8 mouse cellular contexts compared by ENCODE assay signal in genomic region chr13:101719312-101719870, GRCm38 (mm10). TPM values are rescaled to one million over a fixed set of nuclear protein-coding genes. Genes with fewer than 3 reads are reported as not detected.
DNase-seq lines count a peak whose midpoint lies in the region; ATAC-seq and TF ChIP-seq lines count a peak whose summit lies in the region.

No protein-coding gene starts in this region.

- no peaks in the 10 kb centered on the region for H3K9me3 ChIP-seq in erythroblast, embryonic 14.5 days (ENCODE audit: control insufficient read depth, low read length)
- H3K9me3 ChIP-seq in heart, embryonic 12.5 days (replicated peaks), result no peaks in the 10 kb centered on the region
- H3K9me3 ChIP-seq in kidney, embryonic 16.5 days (ENCODE audit: low read length), result no peaks in the 10 kb centered on the region
- no peaks in the 10 kb centered on the region for H3K9me3 ChIP-seq in liver, embryonic 13.5 days (replicated peaks)
- H3K9me3 ChIP-seq in neural tube, embryonic 11.5 days (ENCODE audit: control insufficient read depth, low read length), result no peaks in the 10 kb centered on the region
- no peaks in the 10 kb centered on the region for H3K9me3 ChIP-seq in stomach, postnatal 0 days (ENCODE audit: control insufficient read depth, low read length)

- H3K27ac ChIP-seq in heart, embryonic 12.5 days (ENCODE audit: poor library complexity, severe bottlenecking), result no peak overlapping the region
- H3K27ac ChIP-seq in kidney, embryonic 16.5 days (ENCODE audit: low read length), result peak overlapping the region; percentile 57
- H3K27ac ChIP-seq in liver, embryonic 13.5 days, result no peak overlapping the region; the same call in 1 of the 2 replicates
- H3K27ac ChIP-seq in neural tube, embryonic 11.5 days (ENCODE audit: low read depth, low read length), result no peak overlapping the region
- H3K27ac ChIP-seq in stomach, postnatal 0 days (replicated peaks), result peak overlapping the region; percentile 85

- no peak for ATAC-seq in heart, embryonic 12.5 days (ENCODE audit: insufficient number of reproducible peaks, low FRiP score)
- ATAC-seq in kidney, embryonic 16.5 days (ENCODE audit: low FRiP score, low TSS enrichment), result peak; percentile 71; the same call in 1 of the 2 replicates
- peak; percentile 52 for ATAC-seq in liver, embryonic 13.5 days (ENCODE audit: low read depth)
- peak; percentile 60 for ATAC-seq in neural tube, embryonic 11.5 days (ENCODE audit: insufficient read depth, low FRiP score, low TSS enrichment)
- ATAC-seq in stomach, postnatal 0 days (ENCODE audit: low FRiP score, low TSS enrichment), result peak; percentile 69

- H3K4me1 ChIP-seq in erythroblast, embryonic 14.5 days (ENCODE audit: control insufficient read depth), result peaks cover 6% of the 10 kb centered on the region
- H3K4me1 ChIP-seq in heart, embryonic 12.5 days (replicated peaks), result peaks cover 30% of the 10 kb centered on the region; the same call in 1 of the 2 replicates
- peaks cover 22% of the 10 kb centered on the region for H3K4me1 ChIP-seq in kidney, embryonic 16.5 days (ENCODE audit: insufficient read depth, low read length)
- peaks cover 20% of the 10 kb centered on the region for H3K4me1 ChIP-seq in liver, embryonic 13.5 days (replicated peaks)
- no peaks in the 10 kb centered on the region for H3K4me1 ChIP-seq in neural tube, embryonic 11.5 days (ENCODE audit: control insufficient read depth, insufficient read depth, low read length)
- H3K4me1 ChIP-seq in stomach, postnatal 0 days (replicated peaks; ENCODE audit: control insufficient read depth, insufficient read depth), result no peaks in the 10 kb centered on the region; the same call in none of the 2 replicates

- peak overlapping the region; percentile 65 for H3K4me2 ChIP-seq in heart, embryonic 12.5 days
- H3K4me2 ChIP-seq in kidney, embryonic 16.5 days (replicated peaks; ENCODE audit: low read depth, low read length), result peak overlapping the region; percentile 46
- H3K4me2 ChIP-seq in liver, embryonic 13.5 days, result peak overlapping the region; percentile 57
- peak overlapping the region; percentile 29 for H3K4me2 ChIP-seq in neural tube, embryonic 11.5 days (ENCODE audit: low read depth)
- H3K4me2 ChIP-seq in stomach, postnatal 0 days (replicated peaks; ENCODE audit: low read depth), result peak overlapping the region; percentile 12; the same call in 1 of the 2 replicates

- 8% methylated on average over 11 of the region's 11 CpGs for WGBS in heart, embryonic 12.5 days
- WGBS in kidney, embryonic 16.5 days, result 8% methylated on average over 11 of the region's 11 CpGs
- WGBS in liver, embryonic 13.5 days (ENCODE audit: insufficient replicate concordance), result 6% methylated on average over 11 of the region's 11 CpGs
- 5% methylated on average over 11 of the region's 11 CpGs for WGBS in neural tube, embryonic 11.5 days
- 14% methylated on average over 11 of the region's 11 CpGs for WGBS in stomach, postnatal 0 days

- H3K36me3 ChIP-seq in erythroblast, embryonic 14.5 days (ENCODE audit: control insufficient read depth), result no peaks in the 10 kb centered on the region
- no peaks in the 10 kb centered on the region for H3K36me3 ChIP-seq in heart, embryonic 12.5 days
- H3K36me3 ChIP-seq in kidney, embryonic 16.5 days (ENCODE audit: insufficient read depth, low read length), result no peaks in the 10 kb centered on the region
- H3K36me3 ChIP-seq in liver, embryonic 13.5 days, result no peaks in the 10 kb centered on the region
- H3K36me3 ChIP-seq in neural tube, embryonic 11.5 days (ENCODE audit: control insufficient read depth, insufficient read depth, low read length), result no peaks in the 10 kb centered on the region
- 0 out of 2 replicates have a peak, but pooled peaks cover 3% of the 10 kb centered on the region for H3K36me3 ChIP-seq in stomach, postnatal 0 days (ENCODE audit: control insufficient read depth, insufficient read depth, low read length)

- H3K9ac ChIP-seq in heart, embryonic 12.5 days, result peak overlapping the region; percentile 2; the same call in 1 of the 2 replicates
- H3K9ac ChIP-seq in kidney, embryonic 16.5 days (replicated peaks; ENCODE audit: low read length), result no peak overlapping the region
- peak overlapping the region; percentile 33; the same call in 1 of the 2 replicates for H3K9ac ChIP-seq in liver, embryonic 13.5 days
- H3K9ac ChIP-seq in neural tube, embryonic 11.5 days (ENCODE audit: low read length), result no peak overlapping the region
- no peak overlapping the region for H3K9ac ChIP-seq in stomach, postnatal 0 days (ENCODE audit: low read length)

- TF ChIP-seq CTCF in stomach, postnatal 0 days (IDR thresholded peaks at IDR 0.05; ENCODE audit: low read depth), result peak; percentile 88

- TF ChIP-seq EP300 in stomach, postnatal 0 days (optimal IDR thresholded peaks at IDR 0.05), result peak; percentile 80

- peak overlapping the region; percentile 40 for H3K4me3 ChIP-seq in erythroblast, embryonic 14.5 days (replicated peaks)
- peak overlapping the region; percentile 31 for H3K4me3 ChIP-seq in heart, embryonic 12.5 days
- H3K4me3 ChIP-seq in kidney, embryonic 16.5 days (ENCODE audit: low read length), result no peak overlapping the region; the same call in 1 of the 2 replicates
- peak overlapping the region; percentile 28 for H3K4me3 ChIP-seq in liver, embryonic 13.5 days (replicated peaks)
- H3K4me3 ChIP-seq in neural tube, embryonic 11.5 days (ENCODE audit: low read depth, low read length), result no peak overlapping the region
- no peak overlapping the region for H3K4me3 ChIP-seq in stomach, postnatal 0 days (ENCODE audit: low read depth, low read length)

- peak; percentile 70 to 81 for DNase-seq in CD8-positive naive resting alpha-beta T cell, adult 2 months (ENCODE audit: low read depth in 2 of 2, low spot score in 2 of 2)
- DNase-seq in brain, embryonic 18.5 days (ENCODE audit: low read depth, low spot score), result peak; percentile 47
- DNase-seq in liver, embryonic 13.5 days, result peak; percentile 44
- DNase-seq in neural tube, embryonic 11.5 days (ENCODE audit: low spot score), result peak; percentile 86
- peak; percentile 84 for DNase-seq in stomach, postnatal 0 days (ENCODE audit: low spot score)

- no peaks in the 10 kb centered on the region for H3K27me3 ChIP-seq in erythroblast, embryonic 14.5 days (ENCODE audit: control insufficient read depth)
- no peaks in the 10 kb centered on the region for H3K27me3 ChIP-seq in heart, embryonic 12.5 days (replicated peaks)
- H3K27me3 ChIP-seq in kidney, embryonic 16.5 days (ENCODE audit: insufficient read depth, low read length), result no peaks in the 10 kb centered on the region
- H3K27me3 ChIP-seq in liver, embryonic 13.5 days, result no peaks in the 10 kb centered on the region
- H3K27me3 ChIP-seq in neural tube, embryonic 11.5 days (ENCODE audit: control insufficient read depth, insufficient read depth, low read length), result no peaks in the 10 kb centered on the region
- H3K27me3 ChIP-seq in stomach, postnatal 0 days (ENCODE audit: control insufficient read depth, insufficient read depth, low read length), result no peaks in the 10 kb centered on the region

RNA-seq across cellular contexts. Expression of gene Pik3r1, which starts 48.6 kb away (rescaled TPM):
- 2.0 and 2.9 TPM in 2 replicates for polyA plus RNA-seq in erythroblast, embryonic 14.5 days (2012)
- polyA plus RNA-seq in heart, embryonic 12.5 days (2016; fragmentation: Nextera tagmentation; extraction: Ambion mirVana), result 14.8 and 18.1 TPM in 2 replicates
- polyA plus RNA-seq in kidney, embryonic 16.5 days (2015; fragmentation: Nextera tagmentation; extraction: Ambion mirVana), result 38.0 and 42.3 TPM in 2 replicates
- polyA plus RNA-seq in liver, embryonic 13.5 days (2015; fragmentation: Nextera tagmentation; extraction: Ambion mirVana), result 18.0 and 20.7 TPM in 2 replicates
- polyA plus RNA-seq in neural tube, embryonic 11.5 days (2014; fragmentation: Nextera tagmentation; extraction: Ambion mirVana), result 25.1 and 25.5 TPM in 2 replicates
- polyA plus RNA-seq in stomach, postnatal 0 days (2015; fragmentation: Nextera tagmentation; extraction: Ambion mirVana), result 36.0 and 44.6 TPM in 2 replicates

Comparison
In these comparisons a context has a peak if more than half of its experiments do, and no peak if none do; other contexts are left out.
1. H3K4me3 ChIP-seq: peak in erythroblast, embryonic 14.5 days (single experiment), heart, embryonic 12.5 days (single experiment) and liver, embryonic 13.5 days (single experiment); none in kidney, embryonic 16.5 days (single experiment), neural tube, embryonic 11.5 days (single experiment) and stomach, postnatal 0 days (single experiment).
2. H3K27ac ChIP-seq: peak in kidney, embryonic 16.5 days (single experiment) and stomach, postnatal 0 days (single experiment); none in heart, embryonic 12.5 days (single experiment), liver, embryonic 13.5 days (single experiment) and neural tube, embryonic 11.5 days (single experiment).
3. H3K4me2 ChIP-seq: peak in every context shown above with its lines; median percentile 65 in heart, embryonic 12.5 days; 57 in liver, embryonic 13.5 days; 46 in kidney, embryonic 16.5 days; 29 in neural tube, embryonic 11.5 days; 12 in stomach, postnatal 0 days.
4. H3K9ac ChIP-seq: peak in heart, embryonic 12.5 days (single experiment) and liver, embryonic 13.5 days (single experiment); none in kidney, embryonic 16.5 days (single experiment), neural tube, embryonic 11.5 days (single experiment) and stomach, postnatal 0 days (single experiment).
5. Peak in every context shown above with its lines, with median percentiles within 50 percentile points of each other: DNase-seq.